Mouse (Mus musculus): ENCODE measurements at regions not wholly inside any gene's neighbourhood (a gene's known extent, or its start where the extent isn't known, plus 50 kb on each side); places are given as distances from the start of the nearest gene placed in this dataset.

DNA sequence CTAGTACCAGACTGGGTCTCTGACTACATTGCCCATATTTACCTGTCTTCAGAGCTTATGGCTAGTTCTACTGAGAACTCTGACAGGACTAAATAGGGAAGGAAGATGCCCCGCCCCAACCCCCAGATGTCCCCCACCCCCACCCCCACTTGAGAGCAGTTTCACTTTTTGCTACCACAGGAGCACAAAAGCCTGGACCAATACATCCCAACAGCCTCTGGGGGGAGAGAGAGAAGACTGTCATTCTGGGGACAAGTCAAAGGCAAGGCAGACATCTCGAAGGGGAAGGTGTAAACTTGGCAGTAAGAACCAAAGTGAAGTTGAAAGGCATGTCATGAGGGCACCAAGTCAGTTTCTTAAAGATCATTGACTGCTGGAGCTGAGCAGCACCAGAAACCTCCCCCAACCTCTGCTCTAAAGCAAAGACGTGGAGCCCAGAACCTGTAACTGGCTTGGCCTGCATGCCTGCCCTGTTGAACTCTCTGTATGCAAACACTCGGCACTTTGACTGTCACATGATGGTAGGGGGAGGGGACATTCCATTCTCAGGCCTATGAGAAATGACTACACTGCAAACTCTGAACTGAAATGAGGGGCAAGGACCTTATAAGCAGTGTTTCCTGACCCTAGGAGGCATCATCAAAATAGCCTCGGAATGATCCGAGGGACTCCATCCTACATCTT lies 123.3 kb downstream of the Psat1 start:
- Histone ChIP-seq H3K9ac (no peak overlapping the region), H3K4me2 (no peak overlapping the region), H3K4me3 (no peak overlapping the region), H3K4me1 (peaks cover 15% of the 10 kb centered on the region), H3K36me3 (no peaks in the 10 kb centered on the region), H3K27me3 (no peaks in the 10 kb centered on the region), H3K9me3 (no peaks in the 10 kb centered on the region), H3K27ac (no peak overlapping the region)
- no peak for ATAC-seq (ENCODE audit: insufficient number of reproducible peaks, low FRiP score, low TSS enrichment, low read depth)
- WGBS = 75% methylated on average over 6 of the region's 6 CpGs

DNA sequence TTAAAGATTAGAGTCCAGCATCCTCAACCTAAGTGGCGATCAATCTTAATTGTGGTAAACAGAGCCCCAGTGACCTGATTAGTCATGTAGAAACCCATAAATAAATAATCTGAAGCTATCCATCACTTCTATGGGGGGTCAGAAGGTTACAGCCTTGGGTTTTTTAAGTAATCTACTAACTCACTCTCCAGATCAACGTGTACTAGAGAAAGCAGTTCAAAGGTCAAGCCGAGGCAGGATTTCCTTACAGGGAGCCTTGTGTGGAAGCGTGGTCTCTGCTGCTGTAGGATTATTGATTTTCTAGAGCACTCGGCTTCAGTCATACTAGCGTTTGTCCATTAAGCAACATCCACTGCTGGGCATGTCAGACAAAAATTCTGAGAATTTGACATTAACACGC lies 127.1 kb downstream of the Psat1 start:
- H3K4me2 ChIP-seq = no peak overlapping the region
- no peak overlapping the region for H3K4me3 ChIP-seq
- no peaks in the 10 kb centered on the region for H3K9me3 ChIP-seq
- no peaks in the 10 kb centered on the region for H3K36me3 ChIP-seq
- WGBS = 32% methylated on average over 7 of the region's 7 CpGs
- no peak overlapping the region for H3K27ac ChIP-seq
- H3K27me3 ChIP-seq = no peaks in the 10 kb centered on the region
- no peak for ATAC-seq (ENCODE audit: insufficient number of reproducible peaks, low FRiP score, low TSS enrichment, low read depth)
- no peak overlapping the region for H3K9ac ChIP-seq
- no peaks in the 10 kb centered on the region for H3K4me1 ChIP-seq

DNA sequence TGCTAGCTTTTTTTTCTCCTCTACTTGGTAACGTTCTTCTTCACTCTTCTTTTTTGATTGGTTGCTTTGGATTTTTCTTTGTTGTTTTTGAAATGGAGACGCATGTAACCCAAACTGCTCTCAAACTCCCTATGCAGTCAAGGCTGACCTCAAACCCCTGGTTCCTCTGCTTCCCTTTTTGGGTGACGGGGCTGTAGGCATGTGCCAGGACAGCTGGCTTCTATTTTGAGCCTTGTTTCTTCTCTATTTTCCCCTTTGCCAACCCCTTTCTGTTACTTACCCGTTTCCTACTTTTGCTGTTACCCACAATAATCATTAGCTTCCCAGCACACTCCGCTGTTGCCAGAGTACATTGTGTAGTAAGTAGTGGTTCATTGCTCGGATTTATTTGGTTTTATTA lies 132.0 kb downstream of the Psat1 start:
- H3K9ac ChIP-seq = no peak overlapping the region
- no peaks in the 10 kb centered on the region for H3K27me3 ChIP-seq
- H3K4me2 ChIP-seq = no peak overlapping the region
- no peak overlapping the region for H3K4me3 ChIP-seq
- no peaks in the 10 kb centered on the region for H3K9me3 ChIP-seq
- no peaks in the 10 kb centered on the region for H3K4me1 ChIP-seq
- H3K27ac ChIP-seq = no peak overlapping the region
- 66% methylated on average over 6 of the region's 6 CpGs for WGBS
- H3K36me3 ChIP-seq = no peaks in the 10 kb centered on the region
- ATAC-seq (ENCODE audit: insufficient number of reproducible peaks, low FRiP score, low TSS enrichment, low read depth) = no peak

DNA sequence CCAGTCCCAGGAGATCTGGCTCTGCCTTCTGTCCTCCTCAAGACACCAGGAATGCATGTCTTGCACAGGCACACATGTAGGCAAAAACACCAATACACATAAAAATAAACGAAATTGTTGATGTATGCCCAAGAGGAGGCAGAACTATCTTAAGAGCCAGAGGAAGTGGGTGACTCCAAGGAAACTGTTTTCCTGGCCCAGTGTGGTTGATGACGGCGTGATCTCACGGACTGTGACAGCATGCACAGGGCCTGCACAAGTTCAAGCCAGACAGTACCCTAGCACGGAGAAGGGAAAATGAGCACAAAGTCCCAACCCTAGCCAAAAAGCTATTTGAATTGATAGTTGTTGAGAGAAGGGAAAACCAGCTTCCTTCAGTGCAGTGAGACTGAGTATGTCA lies 138.1 kb downstream of the Psat1 start:
- ATAC-seq (ENCODE audit: insufficient number of reproducible peaks, low FRiP score, low TSS enrichment, low read depth) = no peak
- Histone ChIP-seq H3K9me3 (no peaks in the 10 kb centered on the region), H3K27ac (no peak overlapping the region), H3K9ac (no peak overlapping the region), H3K4me3 (no peak overlapping the region), H3K36me3 (no peaks in the 10 kb centered on the region), H3K4me2 (no peak overlapping the region), H3K4me1 (no peaks in the 10 kb centered on the region), H3K27me3 (0 out of 2 replicates have a peak, but pooled peaks cover 12% of the 10 kb centered on the region)
- WGBS = 86% methylated on average over 5 of the region's 5 CpGs

DNA sequence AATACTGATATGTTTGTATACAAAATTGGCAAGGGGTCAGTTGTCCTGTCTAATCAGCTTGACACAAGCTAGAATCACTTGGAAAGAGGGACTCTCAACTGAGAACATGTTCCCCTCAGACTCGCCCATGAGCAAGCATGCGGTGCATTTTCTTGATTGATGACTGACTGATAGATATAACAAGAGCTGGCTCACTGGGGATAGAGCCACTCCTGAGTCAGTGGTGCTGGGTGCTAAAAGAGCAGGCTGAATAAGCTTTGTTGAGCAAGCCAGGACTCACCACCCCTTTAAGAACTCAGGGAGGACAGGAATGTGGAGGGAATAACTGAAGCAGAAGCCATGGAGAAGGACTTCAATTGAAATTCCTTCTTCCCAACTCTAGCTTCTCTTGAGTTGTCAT lies 139.5 kb downstream of the Psat1 start:
- Histone ChIP-seq H3K27me3 (peaks cover 17% of the 10 kb centered on the region; the same call in 1 of the 2 replicates), H3K4me3 (no peak overlapping the region), H3K4me1 (no peaks in the 10 kb centered on the region), H3K27ac (no peak overlapping the region), H3K9ac (no peak overlapping the region), H3K36me3 (no peaks in the 10 kb centered on the region), H3K4me2 (no peak overlapping the region), H3K9me3 (no peaks in the 10 kb centered on the region)
- WGBS = 91% methylated on average over 2 of the region's 2 CpGs
- ATAC-seq (ENCODE audit: insufficient number of reproducible peaks, low FRiP score, low TSS enrichment, low read depth) = no peak

DNA sequence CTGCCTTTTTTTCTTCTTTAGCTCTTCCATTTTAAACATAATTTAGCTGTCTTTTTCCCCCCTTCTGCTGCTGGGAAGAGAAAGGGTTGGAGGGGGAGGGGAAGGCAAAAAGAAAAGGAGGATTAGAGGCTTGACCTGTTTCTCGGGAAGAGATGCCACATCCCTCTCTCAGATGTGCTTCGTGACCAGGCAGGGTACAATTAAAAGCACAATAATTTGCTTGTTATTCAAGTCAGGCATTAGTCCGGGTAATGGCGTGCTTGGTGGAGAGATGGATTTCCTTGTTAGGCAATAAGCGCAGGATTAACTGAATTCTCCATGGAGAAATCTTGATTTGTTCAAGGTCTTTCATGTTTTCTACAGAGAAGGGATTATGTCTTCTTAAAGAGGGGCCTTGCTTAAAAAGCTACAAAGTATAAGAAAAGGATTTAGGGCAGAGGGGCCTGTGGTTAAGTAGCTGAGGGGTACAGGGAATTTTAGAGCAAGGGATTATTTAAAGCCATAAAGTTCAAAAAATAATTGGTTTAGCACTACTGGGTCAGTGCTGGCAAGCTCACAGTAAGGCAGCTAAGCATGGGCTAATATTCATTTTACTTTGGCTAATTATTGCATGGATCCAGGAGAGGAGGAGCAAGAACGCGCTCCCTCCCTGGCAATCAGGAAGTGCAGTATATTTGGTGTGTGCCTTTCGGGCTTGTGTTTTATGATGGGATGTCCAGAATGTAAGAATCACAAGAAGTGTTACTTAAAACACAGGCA lies 143.8 kb downstream of the Psat1 start:
- H3K9me3 ChIP-seq = no peaks in the 10 kb centered on the region
- H3K4me3 ChIP-seq = no peak overlapping the region
- no peaks in the 10 kb centered on the region for H3K36me3 ChIP-seq
- H3K9ac ChIP-seq = no peak overlapping the region
- no peak overlapping the region for H3K27ac ChIP-seq
- 36% methylated on average over 8 of the region's 8 CpGs for WGBS
- peaks cover 22% of the 10 kb centered on the region for H3K4me1 ChIP-seq
- peaks cover 17% of the 10 kb centered on the region; the same call in 1 of the 2 replicates for H3K27me3 ChIP-seq
- H3K4me2 ChIP-seq = no peak overlapping the region
- ATAC-seq (ENCODE audit: insufficient number of reproducible peaks, low FRiP score, low TSS enrichment, low read depth) = no peak

DNA sequence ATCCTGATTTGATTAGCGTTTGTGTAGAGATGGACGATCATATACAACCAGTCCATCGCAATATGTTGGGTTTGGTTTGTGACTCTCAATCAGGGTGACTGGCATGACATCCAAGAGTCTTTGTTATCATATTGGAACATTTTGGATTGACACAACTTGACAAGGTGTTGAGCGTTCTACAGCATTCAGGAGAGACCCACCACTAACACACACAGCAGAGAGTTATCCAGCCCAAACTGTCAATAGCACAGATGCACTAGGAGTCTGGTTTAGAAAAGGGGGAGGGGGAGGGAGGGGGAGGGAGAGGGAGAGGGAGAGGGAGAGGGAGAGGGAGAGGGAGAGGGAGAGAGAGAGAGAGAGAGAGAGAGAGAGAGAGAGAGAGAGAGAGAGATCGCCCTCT lies 144.5 kb downstream of the Psat1 start:
- ATAC-seq (ENCODE audit: insufficient number of reproducible peaks, low FRiP score, low TSS enrichment, low read depth) = no peak
- no peak overlapping the region for H3K4me2 ChIP-seq
- WGBS = 67% methylated on average over 5 of the region's 5 CpGs

DNA sequence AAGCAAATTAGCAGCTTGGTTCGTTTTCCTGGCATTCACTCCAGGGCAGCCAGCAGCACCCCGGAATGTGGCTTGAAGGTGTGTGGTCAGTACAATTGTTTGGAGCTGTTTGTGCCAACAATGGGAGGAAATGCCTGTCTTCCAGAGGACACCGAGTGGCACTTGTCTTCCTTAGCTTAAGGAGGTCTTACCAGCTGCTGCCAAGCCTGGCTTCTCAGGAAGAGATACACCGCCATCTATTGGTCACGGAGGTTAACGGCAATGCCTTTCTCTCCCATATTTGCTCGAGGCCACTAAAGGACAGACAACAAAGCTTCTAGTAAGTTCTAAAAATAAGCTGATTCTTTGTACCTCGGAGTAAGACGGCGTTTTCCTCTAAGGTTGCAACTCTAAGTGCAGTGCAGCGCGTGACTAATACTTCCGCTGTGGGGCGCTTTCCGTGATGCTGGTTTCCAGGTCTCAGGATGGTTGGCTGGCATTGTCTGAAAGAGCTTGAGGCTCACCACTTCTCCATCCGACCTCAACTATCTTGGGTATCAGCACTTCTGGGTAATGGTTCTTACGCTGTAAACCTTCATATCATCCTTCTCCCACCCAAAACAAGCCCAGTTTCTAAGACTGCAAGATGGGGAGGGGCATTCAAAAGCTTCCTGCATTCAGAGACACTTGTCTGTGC lies 145.2 kb downstream of the Psat1 start:
- 6% methylated on average over 16 of the region's 17 CpGs for WGBS
- Histone ChIP-seq H3K4me1 (peaks cover 22% of the 10 kb centered on the region), H3K27ac (no peak overlapping the region), H3K9ac (no peak overlapping the region), H3K9me3 (no peaks in the 10 kb centered on the region), H3K4me3 (peak overlapping the region; percentile 33), H3K27me3 (peaks cover 17% of the 10 kb centered on the region; the same call in 1 of the 2 replicates), H3K4me2 (peak overlapping the region; percentile 54), H3K36me3 (no peaks in the 10 kb centered on the region)
- ATAC-seq (ENCODE audit: insufficient number of reproducible peaks, low FRiP score, low TSS enrichment, low read depth) = 0 out of 2 replicates have a peak, but pooled peaks have one; percentile 36

More for the DNA sequence above, 144.5 kb downstream of the Psat1 start:
- Histone ChIP-seq H3K36me3 (no peaks in the 10 kb centered on the region), H3K9me3 (no peaks in the 10 kb centered on the region), H3K9ac (no peak overlapping the region), H3K4me3 (no peak overlapping the region), H3K27me3 (peaks cover 17% of the 10 kb centered on the region; the same call in 1 of the 2 replicates), H3K4me1 (peaks cover 22% of the 10 kb centered on the region), H3K27ac (no peak overlapping the region)

DNA sequence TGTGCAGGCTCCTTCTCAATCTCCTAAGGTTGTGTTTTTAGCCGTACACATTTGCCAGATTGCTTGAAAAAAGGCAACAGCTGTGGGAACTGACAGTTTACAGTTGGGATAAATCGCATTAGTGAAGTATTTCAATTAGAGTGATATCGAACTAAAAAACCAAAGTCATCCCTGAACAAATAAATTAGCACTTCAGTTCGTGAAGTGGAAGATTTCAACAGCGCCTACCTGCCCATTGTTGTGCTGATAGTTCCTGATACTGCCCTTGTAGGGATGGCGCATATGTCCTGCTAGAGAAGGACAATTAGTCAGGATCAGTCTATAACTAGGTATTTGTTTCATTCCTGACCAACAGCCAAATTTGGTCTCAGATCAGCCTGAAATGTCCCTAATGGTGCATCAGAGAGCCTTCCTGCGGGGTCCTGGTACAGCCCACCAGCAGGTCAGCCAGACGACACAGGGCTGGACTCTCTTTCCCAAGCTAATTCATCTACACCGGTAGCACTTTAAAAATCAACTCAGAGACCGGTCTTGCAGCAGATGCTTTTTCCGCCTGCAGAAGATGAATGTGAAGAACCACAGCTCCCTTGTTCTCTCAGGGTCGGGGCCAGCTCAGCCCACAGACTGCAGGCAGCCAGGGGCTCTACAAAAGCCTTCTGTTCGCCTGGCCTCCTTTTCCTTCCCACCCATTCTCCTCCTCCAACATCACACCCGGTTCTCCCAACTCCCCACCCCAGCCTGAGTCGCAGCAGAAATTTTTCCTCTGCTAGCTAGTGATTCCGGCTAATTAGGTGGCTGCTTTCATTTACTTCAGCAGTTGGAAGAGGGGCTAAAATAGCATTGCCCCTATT lies 146.1 kb downstream of the Psat1 start:
- Histone ChIP-seq H3K27me3 (peaks cover 17% of the 10 kb centered on the region; the same call in 1 of the 2 replicates), H3K4me1 (peaks cover 24% of the 10 kb centered on the region), H3K36me3 (no peaks in the 10 kb centered on the region), H3K9me3 (no peaks in the 10 kb centered on the region), H3K9ac (0 out of 2 replicates have a peak overlapping the region, but pooled peaks have one; percentile 10), H3K27ac (peak overlapping the region; percentile 27; the same call in 1 of the 2 replicates), H3K4me2 (peak overlapping the region; percentile 54), H3K4me3 (peak overlapping the region; percentile 33)
- whole genome bisulfite sequencing = 20% methylated on average over 16 of the region's 16 CpGs
- 0 out of 2 replicates have a peak, but pooled peaks have one; percentile 53 for ATAC-seq (ENCODE audit: insufficient number of reproducible peaks, low FRiP score, low TSS enrichment, low read depth)

DNA sequence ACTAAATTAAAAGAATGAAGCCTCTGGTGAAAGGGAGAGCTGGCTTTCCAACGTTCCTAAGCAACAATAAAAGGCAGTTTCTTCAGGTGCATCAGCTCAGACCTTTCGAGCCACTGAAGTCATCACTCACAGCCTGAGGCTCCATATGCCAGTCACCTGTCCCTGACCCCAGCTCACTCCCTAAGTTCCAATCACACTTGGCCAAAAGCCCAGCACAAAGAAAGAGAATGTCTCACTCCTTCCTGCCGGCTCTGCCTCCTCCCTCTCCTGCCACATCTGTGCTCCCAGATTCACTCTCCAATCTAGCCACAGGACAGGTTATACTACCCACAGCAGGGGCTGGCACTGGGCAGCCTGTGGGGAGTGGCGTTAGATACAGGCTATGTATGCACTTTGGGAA lies 150.7 kb downstream of the Psat1 start:
- WGBS = 18% methylated on average over 4 of the region's 4 CpGs
- Histone ChIP-seq H3K9me3 (no peaks in the 10 kb centered on the region), H3K36me3 (no peaks in the 10 kb centered on the region), H3K9ac (no peak overlapping the region), H3K4me1 (peaks cover 22% of the 10 kb centered on the region), H3K4me3 (no peak overlapping the region), H3K4me2 (no peak overlapping the region), H3K27ac (no peak overlapping the region), H3K27me3 (no peaks in the 10 kb centered on the region; the same call in 1 of the 2 replicates)
- ATAC-seq (ENCODE audit: insufficient number of reproducible peaks, low FRiP score, low TSS enrichment, low read depth) = no peak

DNA sequence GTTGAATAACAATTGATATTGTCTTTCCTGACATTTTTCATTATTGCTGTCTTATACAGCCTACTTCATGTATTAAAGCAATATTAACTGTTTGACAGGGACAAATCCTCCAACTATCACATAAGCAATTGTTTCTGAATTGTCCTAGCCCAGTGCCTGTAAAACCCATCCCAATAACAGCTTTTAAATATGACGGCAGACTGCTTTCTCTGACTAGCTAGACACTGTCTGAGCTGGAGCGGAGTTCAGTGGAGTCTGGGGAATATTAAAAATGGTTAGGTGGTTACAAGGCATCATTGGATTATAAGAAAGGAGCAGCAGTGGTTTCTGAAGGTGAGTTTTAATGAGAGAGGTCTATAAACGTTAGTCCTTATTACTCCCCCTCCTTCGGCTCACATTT lies 155.2 kb downstream of the Psat1 start:
- Histone ChIP-seq H3K9me3 (no peaks in the 10 kb centered on the region), H3K27ac (no peak overlapping the region), H3K4me3 (no peak overlapping the region), H3K36me3 (no peaks in the 10 kb centered on the region), H3K4me2 (no peak overlapping the region), H3K27me3 (no peaks in the 10 kb centered on the region), H3K4me1 (peaks cover 13% of the 10 kb centered on the region; the same call in 1 of the 2 replicates), H3K9ac (no peak overlapping the region)
- ATAC-seq (ENCODE audit: insufficient number of reproducible peaks, low FRiP score, low TSS enrichment, low read depth) = no peak
- 35% methylated on average over 4 of the region's 4 CpGs for WGBS

Measured in limb, embryonic 15.5 days (tissue).